ENCODE assay signal across 8 mouse cellular contexts in genomic region chr2:154603007-154603637, GRCm38 (mm10). TPM values are rescaled to one million over a fixed set of nuclear protein-coding genes. Genes with fewer than 3 reads are reported as not detected.
DNase-seq lines count a peak whose midpoint lies in the region; ATAC-seq and TF ChIP-seq lines count a peak whose summit lies in the region.

No protein-coding gene starts in this region.

- no peak for DNase-seq in heart, adult 8-10 months (ENCODE audit: low spot score)
- no peak for DNase-seq in G1E (ENCODE audit: low spot score)
- DNase-seq in hindbrain, embryonic 14.5 days (ENCODE audit: low spot score), result no peak
- DNase-seq in spleen, postnatal 10 days (ENCODE audit: low spot score in 2 of 2), result no peak

- H3K27me3 ChIP-seq in heart, embryonic 12.5 days (replicated peaks), result no peaks in the 10 kb centered on the region
- no peaks in the 10 kb centered on the region for H3K27me3 ChIP-seq in G1E (ENCODE audit: insufficient read depth, low read length)
- no peaks in the 10 kb centered on the region for H3K27me3 ChIP-seq in hindbrain, embryonic 14.5 days (ENCODE audit: control insufficient read depth, insufficient read depth, low read length)
- H3K27me3 ChIP-seq in liver, embryonic 16.5 days (ENCODE audit: control insufficient read depth, insufficient read depth, low read depth, low read length), result no peaks in the 10 kb centered on the region

- no peak for TF ChIP-seq CTCF in G1E (IDR thresholded peaks at IDR 0.05; ENCODE audit: low read depth, low read length)

- peak overlapping the region; percentile 86 for H3K9ac ChIP-seq in heart, embryonic 12.5 days
- H3K9ac ChIP-seq in hindbrain, embryonic 14.5 days, result peak overlapping the region; percentile 71
- peak overlapping the region; percentile 86 for H3K9ac ChIP-seq in liver, embryonic 16.5 days (ENCODE audit: low read depth, low read length)

- H3K4me2 ChIP-seq in heart, embryonic 12.5 days, result peak overlapping the region; percentile 83
- peak overlapping the region; percentile 63 for H3K4me2 ChIP-seq in hindbrain, embryonic 14.5 days (replicated peaks)
- H3K4me2 ChIP-seq in liver, embryonic 16.5 days (ENCODE audit: low read depth, low read length), result peak overlapping the region; percentile 74

- no peak for ATAC-seq in heart, embryonic 12.5 days (ENCODE audit: insufficient number of reproducible peaks, low FRiP score)
- ATAC-seq in G1E (ENCODE audit: extremely low read depth, insufficient number of reproducible peaks, low FRiP score, poor library complexity, severe bottlenecking), result no peak
- peak; percentile 65; the same call in 1 of the 2 replicates for ATAC-seq in hindbrain, embryonic 14.5 days (ENCODE audit: low FRiP score)
- no peak for ATAC-seq in liver, embryonic 16.5 days (ENCODE audit: low read depth)
- no peak for ATAC-seq in granulocyte monocyte progenitor cell, adult 5-6 weeks (replicated peaks; ENCODE audit: poor library complexity, severe bottlenecking)
- ATAC-seq in cerebellum, adult (ENCODE audit: insufficient number of reproducible peaks, low FRiP score, low TSS enrichment), result no peak

- WGBS in heart, embryonic 12.5 days, result 13% methylated on average over 22 of the region's 22 CpGs
- whole genome bisulfite sequencing in hindbrain, embryonic 14.5 days, result 20% methylated on average over 22 of the region's 22 CpGs
- 6% methylated on average over 22 of the region's 22 CpGs for WGBS in liver, embryonic 16.5 days (ENCODE audit: insufficient replicate concordance)

- peak overlapping the region; percentile 86 for H3K4me3 ChIP-seq in heart, embryonic 12.5 days
- peak overlapping the region; percentile 75 for H3K4me3 ChIP-seq in G1E (ENCODE audit: low read depth, low read length)
- peak overlapping the region; percentile 57 for H3K4me3 ChIP-seq in hindbrain, embryonic 14.5 days (replicated peaks; ENCODE audit: low read length)
- H3K4me3 ChIP-seq in liver, embryonic 16.5 days (ENCODE audit: low read depth, low read length), result peak overlapping the region; percentile 75

- 0 out of 2 replicates have a peak, but pooled peaks cover 13% of the 10 kb centered on the region for H3K4me1 ChIP-seq in heart, embryonic 12.5 days (replicated peaks)
- H3K4me1 ChIP-seq in G1E (ENCODE audit: insufficient read depth, low read depth, low read length), result peaks cover 25% of the 10 kb centered on the region
- 0 out of 2 replicates have a peak, but pooled peaks cover 7% of the 10 kb centered on the region for H3K4me1 ChIP-seq in hindbrain, embryonic 14.5 days (replicated peaks; ENCODE audit: control insufficient read depth, insufficient read depth, low read length)
- peaks cover 19% of the 10 kb centered on the region for H3K4me1 ChIP-seq in liver, embryonic 16.5 days (ENCODE audit: control insufficient read depth, low read depth, low read length)

- no peaks in the 10 kb centered on the region for H3K9me3 ChIP-seq in heart, embryonic 12.5 days (replicated peaks)
- no peaks in the 10 kb centered on the region for H3K9me3 ChIP-seq in G1E (replicated peaks)
- no peaks in the 10 kb centered on the region for H3K9me3 ChIP-seq in hindbrain, embryonic 14.5 days (ENCODE audit: control insufficient read depth, low read length)
- H3K9me3 ChIP-seq in liver, embryonic 16.5 days (replicated peaks; ENCODE audit: control insufficient read depth, low read length), result no peaks in the 10 kb centered on the region

- H3K36me3 ChIP-seq in heart, embryonic 12.5 days, result no peaks in the 10 kb centered on the region
- H3K36me3 ChIP-seq in G1E (replicated peaks), result peaks cover 25% of the 10 kb centered on the region
- H3K36me3 ChIP-seq in hindbrain, embryonic 14.5 days (replicated peaks; ENCODE audit: control insufficient read depth, insufficient read depth), result no peaks in the 10 kb centered on the region
- no peaks in the 10 kb centered on the region for H3K36me3 ChIP-seq in liver, embryonic 16.5 days (ENCODE audit: control insufficient read depth, insufficient read depth)

- peak overlapping the region; percentile 61; the same call in 1 of the 2 replicates for H3K27ac ChIP-seq in heart, embryonic 12.5 days (ENCODE audit: poor library complexity, severe bottlenecking)
- peak overlapping the region; percentile 27; the same call in 1 of the 2 replicates for H3K27ac ChIP-seq in hindbrain, embryonic 14.5 days
- H3K27ac ChIP-seq in liver, embryonic 16.5 days (ENCODE audit: low read length), result peak overlapping the region; percentile 89

RNA-seq across cellular contexts. Expression of gene Pxmp4, which starts 0.4 kb away (rescaled TPM):
- polyA plus RNA-seq in heart, embryonic 12.5 days (2016; fragmentation: Nextera tagmentation; extraction: Ambion mirVana), result 18.9 and 20.5 TPM in 2 replicates
- total RNA-seq in heart, adult 8-10 months (2022), result 10 to 100 TPM; 25.0 to 31.0 (median 27.2) TPM
- 20.7 and 22.6 TPM in 2 replicates for total RNA-seq in G1E (2014; fragmentation: Nextera tagmentation)
- total RNA-seq in G1E (2017), result 35.7 and 41.5 TPM in 2 replicates
- polyA plus RNA-seq in G1E (2012), result 5.4 and 6.2 TPM in 2 replicates
- 17.3 and 18.5 TPM in 2 replicates for polyA plus RNA-seq in hindbrain, embryonic 14.5 days (2014; fragmentation: Nextera tagmentation; extraction: Ambion mirVana)
- 43.0 and 44.9 TPM in 2 replicates for polyA plus RNA-seq in liver, embryonic 16.5 days (2015; fragmentation: Nextera tagmentation; extraction: Ambion mirVana)
- total RNA-seq in granulocyte monocyte progenitor cell, adult 5-6 weeks (2014; fragmentation: Nextera tagmentation), result 8.4 and 15.5 TPM in 2 replicates
- total RNA-seq in granulocyte monocyte progenitor cell, adult 5-6 weeks (2017), result 11.5 and 15.2 TPM in 2 replicates

RNA-seq across cellular contexts. Expression of gene Zfp341, which starts 10.0 kb away (rescaled TPM):
- polyA plus RNA-seq in heart, embryonic 12.5 days (2016; fragmentation: Nextera tagmentation; extraction: Ambion mirVana), result 0.78 and 0.82 TPM in 2 replicates
- total RNA-seq in heart, adult 8-10 months (2022), result 1 to 10 TPM; 2.4 to 4.3 (median 2.7) TPM
- total RNA-seq in G1E (2014; fragmentation: Nextera tagmentation) (5.4 and 7.4 TPM in 2 replicates), G1E (2017) (0.93 TPM in 2 replicates)
- 10.2 and 11.1 TPM in 2 replicates for polyA plus RNA-seq in G1E (2012)
- 2.0 and 2.4 TPM in 2 replicates for polyA plus RNA-seq in hindbrain, embryonic 14.5 days (2014; fragmentation: Nextera tagmentation; extraction: Ambion mirVana)
- polyA plus RNA-seq in liver, embryonic 16.5 days (2015; fragmentation: Nextera tagmentation; extraction: Ambion mirVana), result 1.7 and 2.3 TPM in 2 replicates
- 1.2 and 1.7 TPM in 2 replicates for total RNA-seq in granulocyte monocyte progenitor cell, adult 5-6 weeks (2014; fragmentation: Nextera tagmentation)
- 0.77 and 1.3 TPM in 2 replicates for total RNA-seq in granulocyte monocyte progenitor cell, adult 5-6 weeks (2017)

RNA-seq across cellular contexts. Expression of gene 4930519P11Rik, which starts 10.1 kb away (rescaled TPM):
- polyA plus RNA-seq in heart, embryonic 12.5 days (2016; fragmentation: Nextera tagmentation; extraction: Ambion mirVana), result 0.64 TPM in 1 of 2 replicates, not detected in the other
- not detected for total RNA-seq in heart, adult 8-10 months (2022)
- total RNA-seq in G1E (2014; fragmentation: Nextera tagmentation) (not detected in 2 replicates), G1E (2017) (0.52 TPM in 1 of 2 replicates, not detected in the other)
- polyA plus RNA-seq in G1E (2012), result 1.5 and 1.7 TPM in 2 replicates
- 0.47 and 0.59 TPM in 2 replicates for polyA plus RNA-seq in hindbrain, embryonic 14.5 days (2014; fragmentation: Nextera tagmentation; extraction: Ambion mirVana)
- 0.19 and 0.20 TPM in 2 replicates for polyA plus RNA-seq in liver, embryonic 16.5 days (2015; fragmentation: Nextera tagmentation; extraction: Ambion mirVana)
- not detected in 2 replicates for total RNA-seq in granulocyte monocyte progenitor cell, adult 5-6 weeks (2014; fragmentation: Nextera tagmentation)
- total RNA-seq in granulocyte monocyte progenitor cell, adult 5-6 weeks (2017), result 0.52 TPM in 1 of 2 replicates, not detected in the other

RNA-seq across cellular contexts. Expression of gene E2f1, which starts 33.4 kb away (rescaled TPM):
- polyA plus RNA-seq in heart, embryonic 12.5 days (2016; fragmentation: Nextera tagmentation; extraction: Ambion mirVana), result 21.7 and 21.8 TPM in 2 replicates
- total RNA-seq in heart, adult 8-10 months (2022), result 1 to 10 TPM in 1 of 4 experiments, under 1 TPM in 3; 0.25 to 1.2 (median 0.47) TPM
- total RNA-seq in G1E (2014; fragmentation: Nextera tagmentation) (31.9 and 32.5 TPM in 2 replicates), G1E (2017) (13.9 and 15.6 TPM in 2 replicates)
- 93.1 and 94.6 TPM in 2 replicates for polyA plus RNA-seq in G1E (2012)
- 2.2 and 2.4 TPM in 2 replicates for polyA plus RNA-seq in hindbrain, embryonic 14.5 days (2014; fragmentation: Nextera tagmentation; extraction: Ambion mirVana)
- polyA plus RNA-seq in liver, embryonic 16.5 days (2015; fragmentation: Nextera tagmentation; extraction: Ambion mirVana), result 9.8 and 14.5 TPM in 2 replicates
- 32.0 and 45.2 TPM in 2 replicates for total RNA-seq in granulocyte monocyte progenitor cell, adult 5-6 weeks (2014; fragmentation: Nextera tagmentation)
- 7.5 and 9.9 TPM in 2 replicates for total RNA-seq in granulocyte monocyte progenitor cell, adult 5-6 weeks (2017)

RNA-seq across cellular contexts. Expression of gene Necab3, which starts 44.4 kb away (rescaled TPM):
- polyA plus RNA-seq in heart, embryonic 12.5 days (2016; fragmentation: Nextera tagmentation; extraction: Ambion mirVana), result 0.27 and 0.87 TPM in 2 replicates
- 1 to 10 TPM in 1 of 4 experiments, under 1 TPM in 3; 0.25 to 1.2 (median 0.60) TPM for total RNA-seq in heart, adult 8-10 months (2022)
- total RNA-seq in G1E (2014; fragmentation: Nextera tagmentation), result 13.0 and 13.2 TPM in 2 replicates
- total RNA-seq in G1E (2017), result 6.8 and 7.6 TPM in 2 replicates
- polyA plus RNA-seq in G1E (2012), result 9.8 and 11.6 TPM in 2 replicates
- polyA plus RNA-seq in hindbrain, embryonic 14.5 days (2014; fragmentation: Nextera tagmentation; extraction: Ambion mirVana), result 13.6 and 15.2 TPM in 2 replicates
- 0.44 and 0.73 TPM in 2 replicates for polyA plus RNA-seq in liver, embryonic 16.5 days (2015; fragmentation: Nextera tagmentation; extraction: Ambion mirVana)
- 1.8 and 7.0 TPM in 2 replicates for total RNA-seq in granulocyte monocyte progenitor cell, adult 5-6 weeks (2014; fragmentation: Nextera tagmentation)
- 2.4 TPM in 1 of 2 replicates, not detected in the other for total RNA-seq in granulocyte monocyte progenitor cell, adult 5-6 weeks (2017)

Comparison
In these comparisons a context has a peak if more than half of its experiments do, and no peak if none do; other contexts are left out.
1. H3K27ac ChIP-seq: peak in every context shown above with its lines; median percentile 89 in liver, embryonic 16.5 days; 61 in heart, embryonic 12.5 days; 27 in hindbrain, embryonic 14.5 days.